15 mouse cellular contexts compared by ENCODE assay signal in the genomic region with DNA sequence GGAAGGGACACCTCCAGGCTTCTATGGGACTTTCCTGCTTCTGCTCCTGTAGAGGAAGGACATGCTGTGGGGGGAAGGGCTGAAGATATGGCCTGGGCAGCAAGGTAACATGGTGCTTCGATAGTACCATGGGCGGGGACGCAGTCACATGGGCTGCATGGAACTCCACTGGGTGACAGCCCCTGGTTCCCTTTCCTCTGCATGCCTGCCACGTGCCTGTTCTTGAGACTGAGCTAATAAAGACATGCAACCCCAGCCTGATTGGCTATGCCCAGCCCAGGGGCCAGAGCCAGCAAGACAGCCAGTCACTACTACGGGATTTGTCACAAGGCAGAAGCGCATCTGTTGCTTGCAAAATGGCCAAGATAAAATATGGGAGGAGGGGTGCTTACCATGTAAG.
A peak's percentile ranks its signal among the peaks of the same experiment; 100 is the strongest.
DNase-seq lines count a peak whose midpoint lies in the region; ATAC-seq and TF ChIP-seq lines count a peak whose summit lies in the region.
"Had no signal": no experiment of that assay in that cellular context is flagged by ENCODE, and none has a peak within 500 bp of the region (broad histone marks: within the 10 kb centered on the region; RNA-seq: fewer than 3 reads in every experiment).

No protein-coding gene starts in this region.

- H3K4me3 ChIP-seq in heart, postnatal 0 days (ENCODE audit: low read depth, low read length) = no peak overlapping the region
- peak overlapping the region; percentile 25 for H3K4me3 ChIP-seq in megakaryocyte, embryonic 14.5 days (replicated peaks)
- H3K4me3 ChIP-seq in liver, embryonic 14.5 days (ENCODE audit: insufficient read depth in 1 of 2, low read depth in 2 of 2, low read length in 2 of 2) = no peak overlapping the region
- no peak overlapping the region for H3K4me3 ChIP-seq in stomach, postnatal 0 days (ENCODE audit: low read depth, low read length)
- H3K4me3 ChIP-seq in midbrain, embryonic 15.5 days = no peak overlapping the region
- H3K4me3 ChIP-seq: forebrain, embryonic 13.5 days; limb, embryonic 15.5 days; neural tube, embryonic 12.5 days had no signal

- H3K4me2 ChIP-seq in heart, postnatal 0 days (ENCODE audit: low read depth, low read length) = no peak overlapping the region
- H3K4me2 ChIP-seq in liver, embryonic 14.5 days (ENCODE audit: low read depth) = no peak overlapping the region
- no peak overlapping the region for H3K4me2 ChIP-seq in stomach, postnatal 0 days (replicated peaks; ENCODE audit: low read depth)
- H3K4me2 ChIP-seq in midbrain, embryonic 15.5 days = no peak overlapping the region
- H3K4me2 ChIP-seq: forebrain, embryonic 13.5 days; limb, embryonic 15.5 days; neural tube, embryonic 12.5 days had no signal

- peaks cover 34% of the 10 kb centered on the region for H3K36me3 ChIP-seq in heart, postnatal 0 days (replicated peaks; ENCODE audit: control insufficient read depth, insufficient read depth, low read length)
- H3K36me3 ChIP-seq in megakaryocyte, embryonic 14.5 days (replicated peaks; ENCODE audit: low read length) = peaks cover 3% of the 10 kb centered on the region
- H3K36me3 ChIP-seq in liver, embryonic 14.5 days (replicated peaks; ENCODE audit: control insufficient read depth, insufficient read depth, low read depth) = no peaks in the 10 kb centered on the region
- no peaks in the 10 kb centered on the region for H3K36me3 ChIP-seq in stomach, postnatal 0 days (ENCODE audit: control insufficient read depth, insufficient read depth, low read length)
- H3K36me3 ChIP-seq in midbrain, embryonic 15.5 days (replicated peaks) = no peaks in the 10 kb centered on the region

- peak; percentile 49 for ATAC-seq in heart, postnatal 0 days (ENCODE audit: insufficient read depth, low read depth)
- ATAC-seq in megakaryocyte, adult 5-6 weeks (ENCODE audit: poor library complexity, severe bottlenecking) = no peak
- peak; percentile 74 for ATAC-seq in liver, embryonic 14.5 days (ENCODE audit: insufficient read depth)
- 0 out of 2 replicates have a peak, but pooled peaks have one; percentile 32 for ATAC-seq in stomach, postnatal 0 days (ENCODE audit: low FRiP score, low TSS enrichment)
- no peak for ATAC-seq in midbrain, embryonic 15.5 days (replicated peaks)
- ATAC-seq: forebrain, embryonic 13.5 days had no signal

- no peak for TF ChIP-seq EP300 in heart, postnatal 0 days (IDR thresholded peaks at IDR 0.05; ENCODE audit: low read depth)
- TF ChIP-seq EP300 in liver, embryonic 14.5 days (IDR thresholded peaks at IDR 0.05; ENCODE audit: low read depth) = no peak
- no peak for TF ChIP-seq EP300 in stomach, postnatal 0 days (optimal IDR thresholded peaks at IDR 0.05)

- H3K9ac ChIP-seq in heart, postnatal 0 days (replicated peaks; ENCODE audit: low read depth, low read length) = no peak overlapping the region
- no peak overlapping the region for H3K9ac ChIP-seq in liver, embryonic 14.5 days (replicated peaks)
- H3K9ac ChIP-seq in stomach, postnatal 0 days (ENCODE audit: low read length) = no peak overlapping the region
- no peak overlapping the region for H3K9ac ChIP-seq in midbrain, embryonic 15.5 days
- H3K9ac ChIP-seq: forebrain, embryonic 13.5 days; limb, embryonic 15.5 days; neural tube, embryonic 12.5 days had no signal

- 63% methylated on average over 6 of the region's 6 CpGs for WGBS in heart, postnatal 0 days
- WGBS in liver, embryonic 14.5 days (ENCODE audit: insufficient replicate concordance) = 36% methylated on average over 6 of the region's 6 CpGs
- WGBS in stomach, postnatal 0 days = 68% methylated on average over 6 of the region's 6 CpGs
- 75% methylated on average over 6 of the region's 6 CpGs for WGBS in midbrain, embryonic 15.5 days

- H3K9me3 ChIP-seq in heart, postnatal 0 days (replicated peaks; ENCODE audit: control insufficient read depth, low read length) = no peaks in the 10 kb centered on the region
- 0 out of 2 replicates have a peak, but pooled peaks cover 2% of the 10 kb centered on the region for H3K9me3 ChIP-seq in megakaryocyte, embryonic 14.5 days
- H3K9me3 ChIP-seq in liver, embryonic 14.5 days (ENCODE audit: control insufficient read depth, low read length) = no peaks in the 10 kb centered on the region
- no peaks in the 10 kb centered on the region for H3K9me3 ChIP-seq in stomach, postnatal 0 days (ENCODE audit: control insufficient read depth, low read length)
- H3K9me3 ChIP-seq in midbrain, embryonic 15.5 days = no peaks in the 10 kb centered on the region
- H3K9me3 ChIP-seq: forebrain, embryonic 13.5 days; limb, embryonic 15.5 days; neural tube, embryonic 12.5 days had no signal

- no peak overlapping the region for H3K27ac ChIP-seq in heart, postnatal 0 days (ENCODE audit: low read depth)
- H3K27ac ChIP-seq in liver, embryonic 14.5 days = no peak overlapping the region
- H3K27ac ChIP-seq in stomach, postnatal 0 days (replicated peaks) = no peak overlapping the region
- H3K27ac ChIP-seq in midbrain, embryonic 15.5 days = no peak overlapping the region
- H3K27ac ChIP-seq: forebrain, embryonic 13.5 days; limb, embryonic 15.5 days; neural tube, embryonic 12.5 days had no signal

- no peak for DNase-seq in heart, postnatal 0 days (ENCODE audit: low spot score)
- DNase-seq in heart, postnatal 25 days (ENCODE audit: low spot score) = no peak
- DNase-seq in liver, embryonic 14.5 days (ENCODE audit: low read depth in 3 of 3, low spot score in 3 of 3) = peak in 2 of 3 experiments; percentile 9 to 26
- no peak for DNase-seq in stomach, postnatal 0 days (ENCODE audit: low spot score)
- no peak for DNase-seq in gastrocnemius, adult 18-20 months (ENCODE audit: low spot score)
- DNase-seq: embryo, embryonic 11 days; heart, postnatal 14 days; right cerebral cortex, postnatal 14 days; thymus, postnatal 4 days had no signal

- H3K27me3 ChIP-seq in heart, postnatal 0 days (ENCODE audit: control insufficient read depth, insufficient read depth, low read length) = no peaks in the 10 kb centered on the region
- peaks cover 17% of the 10 kb centered on the region for H3K27me3 ChIP-seq in megakaryocyte, embryonic 14.5 days (replicated peaks)
- no peaks in the 10 kb centered on the region for H3K27me3 ChIP-seq in liver, embryonic 14.5 days (ENCODE audit: control insufficient read depth, insufficient read depth, low read length)
- no peaks in the 10 kb centered on the region for H3K27me3 ChIP-seq in stomach, postnatal 0 days (ENCODE audit: control insufficient read depth, insufficient read depth, low read length)
- H3K27me3 ChIP-seq in midbrain, embryonic 15.5 days (replicated peaks) = no peaks in the 10 kb centered on the region
- H3K27me3 ChIP-seq: forebrain, embryonic 13.5 days; limb, embryonic 15.5 days; neural tube, embryonic 12.5 days had no signal

- no peak for TF ChIP-seq CTCF in heart, postnatal 0 days (IDR thresholded peaks at IDR 0.05; ENCODE audit: low read depth)
- no peak for TF ChIP-seq CTCF in liver, embryonic 14.5 days (IDR thresholded peaks at IDR 0.05; ENCODE audit: low read depth)
- TF ChIP-seq CTCF in stomach, postnatal 0 days (IDR thresholded peaks at IDR 0.05; ENCODE audit: low read depth) = no peak

- intact Hi-C loops in heart, postnatal 25 days (cut with DNase I) = no loop called here

- peaks cover 2% of the 10 kb centered on the region; the same call in 1 of the 2 replicates for H3K4me1 ChIP-seq in heart, postnatal 0 days (ENCODE audit: control insufficient read depth, insufficient read depth)
- peaks cover 11% of the 10 kb centered on the region for H3K4me1 ChIP-seq in megakaryocyte, embryonic 14.5 days
- peaks cover 14 to 19% of the 10 kb centered on the region in 2 experiments for H3K4me1 ChIP-seq in liver, embryonic 14.5 days (replicated peaks; ENCODE audit: control insufficient read depth in 2 of 2, insufficient read depth in 2 of 2, low read length in 1 of 2)
- H3K4me1 ChIP-seq in stomach, postnatal 0 days (replicated peaks; ENCODE audit: control insufficient read depth, insufficient read depth) = no peaks in the 10 kb centered on the region
- no peaks in the 10 kb centered on the region for H3K4me1 ChIP-seq in midbrain, embryonic 15.5 days
- H3K4me1 ChIP-seq: limb, embryonic 15.5 days; neural tube, embryonic 12.5 days had no signal

Comparison
In these comparisons a context has a peak if more than half of its experiments do, and no peak if none do; other contexts are left out.
1. ATAC-seq: peak in heart, postnatal 0 days (single experiment), liver, embryonic 14.5 days (single experiment) and stomach, postnatal 0 days (single experiment); none in megakaryocyte, adult 5-6 weeks (single experiment) and midbrain, embryonic 15.5 days (single experiment).
2. DNase-seq: peak in liver, embryonic 14.5 days (2 of 3); none in heart, postnatal 0 days (single experiment), heart, postnatal 25 days (single experiment), stomach, postnatal 0 days (single experiment) and gastrocnemius, adult 18-20 months (single experiment).